Mouse (Mus musculus) lung, postnatal 0 days (tissue): ENCODE measurements at regions not wholly inside any gene's neighbourhood (a gene's known extent, or its start where the extent isn't known, plus 50 kb on each side); places are given as distances from the start of the nearest gene placed in this dataset.

Source experiments
- CTCF ChIP-seq: IDR thresholded peaks from 2 replicates; pipeline ENCODE4 v1.5.1; 2016; ENCODE audit warnings: antibody characterized with exemption, mild to moderate bottlenecking
- EP300 ChIP-seq: IDR thresholded peaks from 2 replicates; pipeline ENCODE4 v1.6.1; 2016; ENCODE audit warnings: antibody characterized with exemption, mild to moderate bottlenecking, control low read depth

DNA sequence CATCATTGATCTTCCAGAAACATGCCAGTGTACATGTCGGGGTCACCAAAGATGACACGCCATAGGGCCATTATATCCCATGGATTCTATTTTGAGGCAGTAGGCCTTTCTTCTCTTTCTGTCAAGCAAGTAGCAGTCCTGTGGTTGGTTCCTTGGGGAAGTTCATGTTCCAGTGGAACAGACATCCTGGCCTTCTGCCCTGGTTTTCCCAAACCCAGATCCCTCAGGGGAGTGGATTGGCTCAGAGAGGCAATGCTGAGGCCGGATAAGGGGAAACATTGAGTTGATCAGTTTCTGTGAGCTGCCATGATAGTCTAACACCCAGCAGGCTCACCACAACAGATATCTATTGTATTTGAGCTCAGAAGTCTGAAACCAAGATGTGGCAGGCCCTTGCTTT, 125.9 kb downstream of the Pdgfra start:
- no peak for TF ChIP-seq CTCF
- no peak for TF ChIP-seq EP300
